Comparison of ENCODE assay signal across 32 mouse cellular contexts in the genomic region with DNA sequence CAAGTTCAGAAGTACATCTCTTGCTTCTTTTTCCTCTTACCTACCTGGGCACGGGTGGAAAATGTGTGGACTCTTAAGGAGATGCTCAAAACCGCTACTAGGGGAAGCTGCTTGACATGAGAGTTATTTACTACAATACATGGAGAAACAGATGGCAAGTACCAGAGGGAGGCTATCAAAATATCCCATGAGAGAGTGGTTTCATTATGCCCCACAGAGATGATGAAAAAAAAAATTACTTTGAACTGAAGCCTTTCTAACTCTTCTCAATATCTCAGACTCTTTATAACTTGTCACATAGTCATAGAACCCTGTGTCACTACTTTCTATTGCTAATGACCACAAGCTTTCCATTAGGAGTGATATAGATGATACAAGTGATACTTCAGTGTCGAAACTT. TPM values are rescaled to one million over a fixed set of nuclear protein-coding genes. Genes with fewer than 3 reads are reported as not detected.
"Had no signal": no experiment of that assay in that cellular context is flagged by ENCODE, and none has a peak within 500 bp of the region (broad histone marks: within the 10 kb centered on the region; RNA-seq: fewer than 3 reads in every experiment).

Gene Olfr616, minus strand, starts transcription at position 101 of the 400 bp plus-strand sequence.

- DNase-seq: cerebellum, adult 8-10 months; cerebellum, adult 9-10 months; cerebellum, adult 9-11 months; cerebellum, postnatal 10 days; cerebellum, postnatal 14 days; cerebellum, postnatal 25 days; cerebellum, postnatal 36 days; embryo, embryonic 11 days; forebrain, postnatal 0 days; gastrocnemius, adult 2 months; gastrocnemius, postnatal 10 days; gastrocnemius, postnatal 14 days; gastrocnemius, postnatal 25 days; gastrocnemius, postnatal 36 days; heart, adult 11 months; heart, adult 18-20 months; heart, adult 2 months had no signal

- H3K27ac ChIP-seq: embryonic facial prominence, embryonic 10.5 days; embryonic facial prominence, embryonic 12.5 days; embryonic facial prominence, embryonic 13.5 days; embryonic facial prominence, embryonic 15.5 days; forebrain, embryonic 10.5 days; forebrain, embryonic 12.5 days; forebrain, embryonic 13.5 days; forebrain, embryonic 15.5 days; gastrocnemius, adult 2 months; heart, adult 2 months had no signal

- H3K4me3 ChIP-seq: embryonic facial prominence, embryonic 10.5 days; embryonic facial prominence, embryonic 12.5 days; embryonic facial prominence, embryonic 13.5 days; embryonic facial prominence, embryonic 15.5 days; erythroblast, embryonic 14.5 days; forebrain, embryonic 10.5 days; forebrain, embryonic 12.5 days; forebrain, embryonic 13.5 days; forebrain, embryonic 15.5 days; gastrocnemius, adult 2 months; heart, adult 2 months had no signal

RNA-seq across cellular contexts. Expression of gene Olfr616, which starts in this region (rescaled TPM):
- total RNA-seq: common myeloid progenitor, adult 5-6 weeks; forebrain, postnatal 0 days; gastrocnemius, adult 18-20 months; gastrocnemius, adult 2 months; gastrocnemius, adult 8-10 months; gastrocnemius, postnatal 10 days; gastrocnemius, postnatal 14 days; gastrocnemius, postnatal 25 days; gastrocnemius, postnatal 36 days; gastrocnemius, postnatal 4 days; granulocyte monocyte progenitor cell, adult 5-6 weeks; heart, adult 18-20 months; heart, adult 2 months; heart, adult 8-10 months had no signal
